Mouse (Mus musculus) heart, embryonic 14.5 days (tissue): ENCODE measurements around the gene Mrpl30. TPM values are rescaled to one million over a fixed set of nuclear protein-coding genes. Genes with fewer than 3 reads are reported as not detected.

Experiments
- ATAC-seq: fragments of 200-750 bp; cut with Nextera tagmentation; 2 replicates; pipeline ENCODE4 v1.8.0; 2017; ENCODE audit warnings: low read depth, moderate TSS enrichment; ENCODE audit not compliant: insufficient number of reproducible peaks, insufficient read depth, low FRiP score
- H3K27ac ChIP-seq, 2 experiments: fragments of 200-500 bp in 1 of 2; fragments of 300-500 bp in 1 of 2; sonication (generic) in 1 of 2; replicated peaks in 1 of 2; 2 replicates each; pipeline ENCODE4 v1.5.1; 2012 to 2014; ENCODE audit warnings: low read depth in 2 of 2, low read length in 2 of 2, control low read depth in 1 of 2, mild to moderate bottlenecking in 1 of 2, mixed read lengths in 1 of 2; ENCODE audit not compliant: control insufficient read depth in 1 of 2, insufficient read depth in 1 of 2
- H3K27me3 ChIP-seq: fragments of 300-500 bp; sonication (generic); 2 replicates; pipeline ENCODE4 v1.6.1; 2014; ENCODE audit warnings: mild to moderate bottlenecking, low read length, control low read depth; ENCODE audit not compliant: control insufficient read depth, insufficient read depth
- H3K36me3 ChIP-seq: fragments of 300-500 bp; sonication (generic); 2 replicates; pipeline ENCODE4 v1.6.1; 2014; ENCODE audit warnings: mild to moderate bottlenecking, control low read depth, low read length, mixed read lengths; ENCODE audit not compliant: control insufficient read depth, insufficient read depth
- H3K4me1 ChIP-seq, 2 experiments: fragments of 200-500 bp in 1 of 2; fragments of 300-500 bp in 1 of 2; sonication (generic) in 1 of 2; 2 replicates each; pipeline ENCODE4 v1.6.1; 2012 to 2014; ENCODE audit warnings: low read length in 2 of 2, control low read depth in 1 of 2, mixed read lengths in 1 of 2; ENCODE audit not compliant: control insufficient read depth in 2 of 2, insufficient read depth in 2 of 2
- H3K4me2 ChIP-seq: fragments of 300-500 bp; sonication (generic); 2 replicates; pipeline ENCODE4 v1.6.1; 2014; ENCODE audit warnings: mild to moderate bottlenecking, low read length
- H3K4me3 ChIP-seq, 2 experiments: fragments of 200-500 bp in 1 of 2; fragments of 300-500 bp in 1 of 2; sonication (generic) in 1 of 2; 2 replicates each; pipeline ENCODE4 v1.5.1; 2012 to 2014; ENCODE audit warnings: low read length in 2 of 2, mild to moderate bottlenecking in 2 of 2, control low read depth in 1 of 2, low read depth in 1 of 2, moderate library complexity in 1 of 2; ENCODE audit not compliant: control insufficient read depth in 1 of 2, insufficient read depth in 1 of 2
- H3K9ac ChIP-seq: fragments of 300-500 bp; sonication (generic); 2 replicates; pipeline ENCODE4 v1.6.1; 2014; ENCODE audit warnings: mild to moderate bottlenecking, low read length
- H3K9me3 ChIP-seq: fragments of 300-500 bp; sonication (generic); 2 replicates; pipeline ENCODE4 v1.6.1; 2016; ENCODE audit warnings: low read length, control low read depth; ENCODE audit not compliant: control insufficient read depth
- WGBS: fragments of 180-500 bp; shearing (Covaris S2); extraction: QIAGEN DNeasy Blood & Tissue Kit; methylation state at CpG from one replicate; pipeline ENCODE4 v1.1.7; 2014; 5-methylcytosine and 5-hydroxymethylcytosine counted together
- polyA plus RNA-seq: library from polyadenylated mRNA; unstranded; fragments of >200 nt; fragmentation: Nextera tagmentation; extraction: Ambion mirVana; gene quantifications from 2 replicates; pipeline ENCODE4 v1.2.1, GENCODE M21; 2014

Gene Mrpl30
- polyA plus RNA-seq, 1 experiment from 2014 or later = 331 TPM

DNA sequence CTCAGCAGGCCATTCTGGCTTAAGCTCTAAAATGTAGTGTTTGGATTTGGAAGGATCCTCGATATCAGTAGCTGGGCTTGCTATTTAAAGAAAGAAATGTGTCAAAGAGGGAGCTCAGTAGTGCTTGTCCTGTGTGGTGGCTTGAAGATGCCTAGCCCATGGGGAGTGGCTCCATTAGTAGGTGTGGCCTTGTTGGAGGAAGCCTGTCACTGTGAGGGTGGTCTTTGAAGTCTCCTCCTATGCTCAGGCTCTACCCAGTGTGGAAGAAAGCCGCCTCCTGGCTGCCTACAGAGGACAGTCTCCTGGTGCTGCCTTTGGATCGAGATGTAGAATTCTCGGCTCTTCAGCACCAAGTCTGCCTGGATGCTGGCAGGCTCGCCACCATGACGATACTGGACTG lies 10.0 kb downstream of the Mrpl30 start:
- no peaks in the 10 kb centered on the region for H3K27me3 ChIP-seq
- H3K4me2 ChIP-seq = no peak overlapping the region
- peaks cover 2 to 11% of the 10 kb centered on the region in 2 experiments; a peak in 2 of 4 replicates for H3K4me1 ChIP-seq
- no peaks in the 10 kb centered on the region for H3K9me3 ChIP-seq
- H3K27ac ChIP-seq = peak overlapping the region; percentile 14 to 24; a peak in 2 of 4 replicates
- H3K4me3 ChIP-seq = no peak overlapping the region
- peaks cover 42% of the 10 kb centered on the region for H3K36me3 ChIP-seq
- ATAC-seq = peak; percentile 21; the same call in 1 of the 2 replicates
- 33% methylated on average over 6 of the region's 6 CpGs for WGBS
- H3K9ac ChIP-seq = no peak overlapping the region

DNA sequence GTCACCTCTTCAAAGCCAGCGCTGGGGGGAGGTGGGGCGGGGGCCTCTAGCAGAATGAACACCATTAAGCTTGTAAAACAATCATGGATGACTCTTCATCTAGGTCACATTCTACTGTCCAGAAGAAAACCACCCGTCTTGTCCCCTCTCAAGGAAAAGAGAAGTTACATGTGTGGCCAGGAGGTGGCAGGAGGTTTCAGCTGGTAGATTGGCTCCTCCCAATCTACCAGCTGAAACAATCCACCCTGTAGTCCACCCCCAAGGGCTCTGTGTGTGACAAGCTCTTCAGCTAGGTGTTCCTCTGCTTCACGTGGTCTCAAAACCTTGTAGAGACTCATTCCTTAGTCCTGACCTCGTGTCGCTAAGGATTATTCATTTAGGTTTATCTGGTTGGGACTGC lies 12.9 kb downstream of the Mrpl30 start:
- Histone ChIP-seq H3K4me1 (peaks cover 2 to 11% of the 10 kb centered on the region in 2 experiments; a peak in 2 of 4 replicates), H3K27ac (no peak overlapping the region), H3K36me3 (peaks cover 18% of the 10 kb centered on the region), H3K4me2 (no peak overlapping the region), H3K9me3 (no peaks in the 10 kb centered on the region), H3K27me3 (no peaks in the 10 kb centered on the region), H3K4me3 (no peak overlapping the region), H3K9ac (no peak overlapping the region)
- ATAC-seq = no peak
- 29% methylated on average over 6 of the region's 6 CpGs for WGBS

DNA sequence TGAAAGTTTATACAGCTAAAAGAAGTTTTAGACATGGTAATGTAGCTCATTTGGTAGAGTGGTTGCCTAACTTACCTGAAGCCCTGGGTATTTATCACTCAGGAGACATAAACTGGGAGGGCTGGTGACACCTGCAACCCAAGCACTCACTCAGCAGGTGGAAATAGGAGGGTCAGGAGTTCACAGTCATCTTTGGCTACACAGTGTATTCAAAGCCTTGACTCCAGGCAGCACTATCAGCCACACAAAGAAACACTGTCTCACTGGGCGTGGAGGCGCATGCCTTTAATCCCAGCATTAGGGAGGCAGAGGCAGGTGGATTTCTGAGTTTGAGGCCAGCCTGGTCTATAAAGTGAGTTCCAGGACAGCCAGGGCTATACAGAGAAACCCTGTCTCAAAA lies 22.5 kb downstream of the Mrpl30 start:
- no peak overlapping the region for H3K4me3 ChIP-seq
- H3K4me2 ChIP-seq = no peak overlapping the region
- no peaks in the 10 kb centered on the region for H3K9me3 ChIP-seq
- WGBS = 71% methylated on average over 2 of the region's 2 CpGs
- 0 out of 2 replicates have a peak, but pooled peaks cover 3% of the 10 kb centered on the region for H3K27me3 ChIP-seq
- H3K27ac ChIP-seq = no peak overlapping the region
- H3K4me1 ChIP-seq = peaks cover 2% of the 10 kb centered on the region in 2 experiments; a peak in 3 of 4 replicates
- H3K36me3 ChIP-seq = no peaks in the 10 kb centered on the region
- ATAC-seq = no peak
- H3K9ac ChIP-seq = no peak overlapping the region

DNA sequence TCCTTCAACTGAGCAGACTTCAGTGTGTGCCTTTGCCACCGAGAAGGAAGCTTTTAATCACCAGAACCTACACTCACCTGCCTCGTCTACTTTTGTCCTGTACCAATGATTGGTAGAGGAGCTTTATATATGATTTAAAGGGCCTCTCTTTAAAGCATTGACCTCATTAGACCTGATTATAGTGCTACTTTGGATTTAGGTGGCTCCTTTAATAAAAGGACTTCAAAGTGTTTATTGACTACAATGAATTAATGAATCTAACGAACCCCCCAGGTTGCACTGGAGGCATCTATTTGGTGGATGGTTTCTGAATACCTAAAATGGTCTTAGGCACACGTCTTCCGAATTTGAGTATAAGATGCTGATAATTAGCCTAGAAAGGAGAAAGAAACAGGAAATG lies 26.1 kb downstream of the Mrpl30 start, which contains the start of gene Lyg2:
Gene Lyg2 (minus strand): TSS at position 101 of the 400 bp plus-strand sequence.
- Histone ChIP-seq H3K4me1 (peaks cover 4% of the 10 kb centered on the region in 2 experiments; a peak in 3 of 4 replicates), H3K9ac (no peak within 1 kb of the TSS), H3K27ac (no peak within 1 kb of the TSS), H3K36me3 (no peaks in the 10 kb centered on the region), H3K4me2 (no peak within 1 kb of the TSS), H3K27me3 (0 out of 2 replicates have a peak, but pooled peaks cover 3% of the 10 kb centered on the region), H3K4me3 (no peak within 1 kb of the TSS), H3K9me3 (no peaks in the 10 kb centered on the region)
- 72% methylated on average over 5 of the region's 5 CpGs for WGBS
- no peak for ATAC-seq

DNA sequence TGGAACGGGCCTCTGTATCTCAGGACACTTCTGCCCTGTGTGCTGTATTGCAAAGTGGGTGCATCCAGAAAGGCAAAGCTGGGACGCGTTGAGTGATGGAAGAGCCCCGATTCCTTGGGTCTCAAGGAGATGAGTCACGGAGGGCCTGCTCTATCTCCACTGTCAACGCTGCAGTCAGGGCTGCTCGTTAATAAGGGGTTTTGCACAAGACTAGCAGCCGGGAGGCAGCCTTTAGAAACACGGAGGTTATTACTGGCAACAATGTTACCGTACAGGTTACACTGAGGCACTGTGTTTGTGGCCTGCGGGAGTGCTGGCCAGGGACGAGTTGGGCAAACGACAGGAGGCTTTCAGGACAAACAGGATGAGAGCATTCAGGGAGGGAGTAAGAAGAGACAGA lies 27.4 kb downstream of the Mrpl30 start:
- Histone ChIP-seq H3K27ac (no peak overlapping the region), H3K4me1 (peaks cover 4% of the 10 kb centered on the region in 2 experiments; a peak in 3 of 4 replicates), H3K9me3 (no peaks in the 10 kb centered on the region), H3K27me3 (no peaks in the 10 kb centered on the region; the same call in 1 of the 2 replicates), H3K4me3 (no peak overlapping the region), H3K9ac (no peak overlapping the region), H3K4me2 (no peak overlapping the region), H3K36me3 (no peaks in the 10 kb centered on the region)
- WGBS = 23% methylated on average over 13 of the region's 13 CpGs
- ATAC-seq = no peak

DNA sequence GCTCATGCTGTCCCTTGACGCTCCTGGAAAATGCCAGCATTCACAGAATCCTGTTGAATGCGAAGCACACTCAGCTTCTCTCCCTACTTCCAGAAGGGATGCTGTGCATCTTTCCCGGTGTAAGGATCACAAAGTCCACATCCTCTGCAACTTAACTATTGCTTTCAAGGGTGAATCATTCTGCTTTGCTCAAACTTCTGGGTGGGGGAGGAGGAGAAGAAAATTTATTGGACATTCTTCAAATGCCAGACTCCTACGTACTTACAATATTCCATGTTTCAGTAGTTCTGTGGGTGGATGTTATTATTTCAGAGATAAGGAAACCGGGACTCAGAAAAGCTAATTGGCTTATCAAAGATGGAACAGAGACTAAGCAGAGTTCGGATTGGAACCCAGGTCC lies 27.8 kb downstream of the Mrpl30 start:
- H3K27ac ChIP-seq = no peak overlapping the region
- H3K9me3 ChIP-seq = no peaks in the 10 kb centered on the region
- WGBS = 44% methylated on average over 6 of the region's 6 CpGs
- H3K4me1 ChIP-seq = peaks cover 4% of the 10 kb centered on the region in 2 experiments; a peak in 3 of 4 replicates
- H3K9ac ChIP-seq = no peak overlapping the region
- no peaks in the 10 kb centered on the region; the same call in 1 of the 2 replicates for H3K27me3 ChIP-seq
- no peaks in the 10 kb centered on the region for H3K36me3 ChIP-seq
- ATAC-seq = no peak
- H3K4me3 ChIP-seq = no peak overlapping the region
- no peak overlapping the region for H3K4me2 ChIP-seq

DNA sequence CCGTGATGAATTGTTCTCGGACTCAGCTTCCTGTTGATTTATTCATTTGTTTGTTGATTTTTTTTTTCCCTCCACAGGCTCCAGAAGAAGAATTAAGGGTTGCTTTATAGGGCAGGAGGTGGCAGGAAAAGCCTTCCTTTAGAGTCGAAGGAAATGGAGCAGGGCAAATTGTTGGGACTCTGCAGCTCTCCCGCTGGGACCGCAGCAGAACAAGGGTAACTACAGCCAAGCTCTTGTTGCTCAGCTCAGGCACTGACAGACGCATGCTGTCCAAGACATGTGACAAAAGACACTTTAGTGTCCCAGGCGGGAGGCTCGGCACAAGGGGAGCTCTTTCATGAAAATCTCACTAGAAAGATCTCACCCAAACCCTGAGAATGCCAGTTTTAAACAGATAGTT lies 32.3 kb downstream of the Mrpl30 start:
- no peak overlapping the region for H3K4me3 ChIP-seq
- no peak overlapping the region for H3K4me2 ChIP-seq
- H3K27me3 ChIP-seq = no peaks in the 10 kb centered on the region; the same call in 1 of the 2 replicates
- peaks cover 3 to 4% of the 10 kb centered on the region in 2 experiments; a peak in 3 of 4 replicates for H3K4me1 ChIP-seq
- no peak for ATAC-seq
- H3K9me3 ChIP-seq = no peaks in the 10 kb centered on the region
- H3K36me3 ChIP-seq = no peaks in the 10 kb centered on the region
- H3K9ac ChIP-seq = no peak overlapping the region
- no peak overlapping the region for H3K27ac ChIP-seq
- WGBS = 42% methylated on average over 8 of the region's 8 CpGs

DNA sequence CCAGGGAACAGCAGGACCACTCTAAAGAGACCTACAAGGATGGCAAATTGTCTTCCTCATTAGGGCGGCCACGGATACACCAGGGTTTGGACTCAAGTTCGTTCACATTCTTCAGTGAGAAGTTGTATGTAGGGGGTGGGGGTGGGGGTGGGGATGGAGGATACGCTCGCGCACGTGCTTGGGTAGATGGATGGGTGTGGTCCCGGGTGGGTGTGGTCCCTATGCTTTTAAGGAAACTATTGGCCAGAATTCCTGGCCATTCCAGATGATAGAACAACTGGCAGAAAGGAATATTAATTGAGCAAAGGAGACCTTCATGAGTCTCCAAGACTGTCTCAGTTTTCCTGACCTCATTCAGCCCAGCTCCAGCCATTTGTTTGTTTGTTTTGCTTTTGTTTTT lies 35.7 kb downstream of the Mrpl30 start:
- no peaks in the 10 kb centered on the region for H3K9me3 ChIP-seq
- 75% methylated on average over 8 of the region's 8 CpGs for WGBS
- H3K27me3 ChIP-seq = no peaks in the 10 kb centered on the region; the same call in 1 of the 2 replicates
- H3K4me2 ChIP-seq = no peak overlapping the region
- ATAC-seq = no peak
- H3K4me3 ChIP-seq = no peak overlapping the region
- no peaks in the 10 kb centered on the region for H3K4me1 ChIP-seq
- no peak overlapping the region for H3K9ac ChIP-seq
- H3K36me3 ChIP-seq = no peaks in the 10 kb centered on the region
- no peak overlapping the region for H3K27ac ChIP-seq
